Mouse (Mus musculus): ENCODE data around the gene Haspin.
"Not testable (repeated sequence)": the region's sequence is repeated elsewhere in the genome, so short reads cannot be mapped to it uniquely, and the experiment has no call there.

Haspin gene

GRCm38 (mm10) chr11:73144261-73144681, 6.2 kb upstream of the Haspin start:
- no peak for DNase-seq

GRCm38 (mm10) chr11:73137116-73137515, 978 bp downstream of the Haspin start:
- DNase-seq = no peak

GRCm38 (mm10) chr11:73136587-73136986, 1.5 kb downstream of the Haspin start:
- DNase-seq = no peak

- DNase-seq = no peak
These were observed 3.9 kb downstream of the Haspin start for GRCm38 (mm10) chr11:73134222-73134621.

- DNase-seq = no peak
These were observed 5.1 kb downstream of the Haspin start for GRCm38 (mm10) chr11:73132999-73133398.

GRCm38 (mm10) chr11:73131020-73131419, 7.1 kb downstream of the Haspin start:
- no peak for DNase-seq

- DNase-seq = no peak
These were observed 11.6 kb downstream of the Haspin start for GRCm38 (mm10) chr11:73126495-73126894.

- no peak for DNase-seq
These were observed 26.7 kb downstream of the Haspin start for GRCm38 (mm10) chr11:73111414-73111813.

GRCm38 (mm10) chr11:73109941-73110340, 28.2 kb downstream of the Haspin start:
- no peak for DNase-seq

GRCm38 (mm10) chr11:73108898-73109625, 29.0 kb downstream of the Haspin start:
- no peak for DNase-seq

GRCm38 (mm10) chr11:73108195-73108897, 29.7 kb downstream of the Haspin start:
- DNase-seq = no peak

GRCm38 (mm10) chr11:73107358-73107757, 30.7 kb downstream of the Haspin start:
- not testable (repeated sequence) for DNase-seq

- DNase-seq = no peak
These were observed 32.8 kb downstream of the Haspin start for GRCm38 (mm10) chr11:73105246-73105645.

- DNase-seq = no peak
These were observed 36.8 kb downstream of the Haspin start for GRCm38 (mm10) chr11:73101308-73101707.

GRCm38 (mm10) chr11:73099976-73100750, 37.9 kb downstream of the Haspin start:
- no peak for DNase-seq

- DNase-seq = no peak
These were observed 39.2 kb downstream of the Haspin start for GRCm38 (mm10) chr11:73098860-73099259.

- DNase-seq = no peak
These were observed 43.7 kb downstream of the Haspin start for GRCm38 (mm10) chr11:73094231-73094995.

- no peak for DNase-seq
These were observed 45.2 kb downstream of the Haspin start for GRCm38 (mm10) chr11:73092877-73093276.

- DNase-seq = no peak
These were observed 46.0 kb downstream of the Haspin start for GRCm38 (mm10) chr11:73092057-73092456.

GRCm38 (mm10) chr11:73090826-73091225, 47.3 kb downstream of the Haspin start:
- DNase-seq = no peak

GRCm38 (mm10) chr11:73090283-73090682, 47.8 kb downstream of the Haspin start, which contains the start of gene Itgae:
TSS of gene Itgae (plus strand) at chr11:73090583.
- no peak for DNase-seq

GRCm38 (mm10) chr11:73087700-73088480, 50.2 kb downstream of the Haspin start:
- DNase-seq = no peak

Data from cerebellum, adult 8-10 months (tissue).